Mouse (Mus musculus) cerebellum, adult 2 months (tissue): Measurements from ENCODE around the gene Dusp16.

ENCODE experiments used
- CTCF ChIP-seq: fragments of 200-500 bp; IDR thresholded peaks from 2 replicates; pipeline ENCODE4 v1.5.1; 2011; ENCODE audit warnings: low read depth, mild to moderate bottlenecking, control low read depth, low read length, moderate library complexity, borderline replicate concordance; ENCODE audit not compliant: insufficient read depth
- POLR2A ChIP-seq: fragments of 200-500 bp; IDR thresholded peaks from 2 replicates; pipeline ENCODE4 v1.6.1; 2011; ENCODE audit warnings: low read length, control low read depth, borderline replicate concordance; ENCODE audit not compliant: insufficient read depth

DNA sequence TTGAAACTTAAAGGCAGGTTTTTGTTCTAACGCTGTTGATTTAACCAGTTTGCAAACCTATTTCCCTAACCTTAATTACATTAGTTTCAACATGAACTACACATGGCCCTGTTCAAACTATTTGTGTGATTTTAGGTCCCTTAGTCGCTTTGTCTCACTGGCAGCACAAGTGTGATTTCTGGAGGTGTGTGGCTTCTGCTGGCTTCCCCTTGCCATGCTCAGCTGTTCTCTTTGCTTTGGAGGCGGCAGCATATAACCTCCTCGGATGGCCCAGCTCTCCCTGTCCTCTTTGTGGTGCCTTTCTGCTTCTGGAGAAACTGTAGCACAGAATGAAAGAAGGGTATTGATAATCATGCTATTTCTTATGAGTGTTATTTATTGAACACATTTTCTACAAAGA, 114.9 kb downstream of the Dusp16 start:
- TF ChIP-seq CTCF = no peak
- no peak for TF ChIP-seq POLR2A
